Mouse (Mus musculus) bone marrow macrophage, adult 2 months (primary cell): Measurements from ENCODE around the gene Gria1.

Experiments used
- CTCF ChIP-seq: IDR thresholded peaks from 2 replicates; pipeline ENCODE4 v1.5.1; 2012; ENCODE audit warnings: low read depth, mild to moderate bottlenecking, low read length, moderate library complexity
- POLR2A ChIP-seq: IDR thresholded peaks from 2 replicates; pipeline ENCODE4 v1.6.1; 2012; ENCODE audit warnings: mild to moderate bottlenecking, low read depth, low read length, borderline replicate concordance

GRCm38 (mm10) chr11:56961751-56962150, 49.4 kb upstream of the Gria1 start:
- TF ChIP-seq CTCF (no peak), POLR2A (no peak)
